Comparison of ENCODE assay signal across 33 mouse cellular contexts in the genomic region with DNA sequence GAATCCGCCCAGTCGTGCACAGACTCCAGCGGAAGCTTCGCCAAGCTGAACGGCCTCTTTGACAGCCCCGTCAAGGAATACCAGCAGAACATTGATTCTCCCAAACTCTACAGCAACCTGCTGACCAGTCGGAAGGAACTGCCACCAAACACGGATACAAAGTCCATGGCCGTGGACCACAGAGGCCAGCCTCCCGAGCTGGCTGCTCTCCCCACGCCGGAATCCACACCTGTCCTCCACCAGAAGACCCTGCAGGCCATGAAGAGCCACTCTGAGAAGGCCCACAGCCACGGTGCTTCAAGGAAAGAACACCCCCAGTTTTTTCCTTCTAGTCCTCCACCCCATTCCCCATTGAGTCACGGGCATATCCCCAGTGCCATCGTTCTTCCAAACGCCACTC.
"Had no signal": no experiment of that assay in that cellular context is flagged by ENCODE, and none has a peak within 500 bp of the region (broad histone marks: within the 10 kb centered on the region; RNA-seq: fewer than 3 reads in every experiment).

No protein-coding gene starts in this region.

- H3K4me2 ChIP-seq: heart, embryonic 11.5 days; heart, embryonic 12.5 days; heart, embryonic 13.5 days; heart, embryonic 15.5 days; hindbrain, embryonic 12.5 days; hindbrain, embryonic 13.5 days; hindbrain, embryonic 14.5 days; hindbrain, embryonic 15.5 days; intestine, embryonic 15.5 days; kidney, embryonic 15.5 days had no signal

- H3K9me3 ChIP-seq: heart, embryonic 12.5 days; heart, embryonic 13.5 days; heart, embryonic 15.5 days; hindbrain, embryonic 10.5 days; hindbrain, embryonic 12.5 days; hindbrain, embryonic 13.5 days; hindbrain, embryonic 15.5 days; intestine, embryonic 15.5 days; kidney, embryonic 15.5 days had no signal

- H3K27me3 ChIP-seq: heart, embryonic 12.5 days; heart, embryonic 13.5 days; heart, embryonic 15.5 days; hindbrain, embryonic 12.5 days; hindbrain, embryonic 13.5 days; hindbrain, embryonic 15.5 days; intestine, embryonic 15.5 days; kidney, embryonic 15.5 days had no signal

- H3K27ac ChIP-seq: heart, embryonic 13.5 days; heart, embryonic 15.5 days; hindbrain, embryonic 10.5 days; hindbrain, embryonic 12.5 days; hindbrain, embryonic 13.5 days; hindbrain, embryonic 14.5 days; hindbrain, embryonic 15.5 days; hindbrain, postnatal 0 days; intestine, embryonic 15.5 days; kidney, embryonic 15.5 days; kidney, postnatal 0 days; layer of hippocampus, adult 2 months; left cerebral cortex, adult 2 months had no signal

- H3K4me1 ChIP-seq: hindbrain, embryonic 10.5 days; hindbrain, embryonic 12.5 days; hindbrain, embryonic 13.5 days; hindbrain, embryonic 15.5 days; intestine, embryonic 15.5 days; kidney, embryonic 15.5 days had no signal

- DNase-seq: heart, postnatal 10 days; heart, postnatal 14 days; heart, postnatal 36 days; kidney, adult 11 months; kidney, adult 18-20 months; kidney, adult 2 months; kidney, adult 8-10 months; kidney, adult 9 months; kidney, postnatal 10 days; kidney, postnatal 14 days; kidney, postnatal 25 days; kidney, postnatal 36 days; kidney, postnatal 4 days; layer of hippocampus, adult 9-11 months; layer of hippocampus, postnatal 36 days had no signal

- H3K4me3 ChIP-seq: heart, embryonic 12.5 days; heart, embryonic 13.5 days; heart, embryonic 15.5 days; hindbrain, embryonic 10.5 days; hindbrain, embryonic 12.5 days; hindbrain, embryonic 13.5 days; hindbrain, embryonic 15.5 days; intestine, embryonic 15.5 days; kidney, embryonic 15.5 days; layer of hippocampus, adult 2 months; left cerebral cortex, adult 2 months had no signal

- H3K9ac ChIP-seq: heart, embryonic 12.5 days; heart, embryonic 13.5 days; heart, embryonic 15.5 days; hindbrain, embryonic 12.5 days; hindbrain, embryonic 13.5 days; hindbrain, embryonic 14.5 days; hindbrain, embryonic 15.5 days; intestine, embryonic 15.5 days; kidney, embryonic 15.5 days had no signal

- ATAC-seq: hindbrain, embryonic 16.5 days; hindbrain, postnatal 0 days; inflammation-experienced regulatory T-cells, adult 6 months; intestine, embryonic 15.5 days; intestine, embryonic 16.5 days had no signal
